ENCODE assay signal across 8 mouse cellular contexts in genomic region chr13:92636910-92637275, GRCm38 (mm10). TPM values are rescaled to one million over a fixed set of nuclear protein-coding genes. Genes with fewer than 3 reads are reported as not detected.
DNase-seq lines count a peak whose midpoint lies in the region; ATAC-seq lines count a peak whose summit lies in the region.

No protein-coding gene starts in this region.

- H3K4me2 ChIP-seq in heart, embryonic 13.5 days = peak overlapping the region; percentile 59
- peak overlapping the region; percentile 47 for H3K4me2 ChIP-seq in kidney, embryonic 15.5 days
- peak overlapping the region; percentile 31; the same call in 1 of the 2 replicates for H3K4me2 ChIP-seq in lung, embryonic 15.5 days
- H3K4me2 ChIP-seq in neural tube, embryonic 14.5 days (ENCODE audit: low read depth, low read length) = peak overlapping the region; percentile 24; the same call in 1 of the 2 replicates

- no peaks in the 10 kb centered on the region for H3K9me3 ChIP-seq in embryonic facial prominence, embryonic 10.5 days
- no peaks in the 10 kb centered on the region for H3K9me3 ChIP-seq in heart, embryonic 13.5 days
- no peaks in the 10 kb centered on the region for H3K9me3 ChIP-seq in kidney, embryonic 15.5 days (replicated peaks)
- H3K9me3 ChIP-seq in lung, embryonic 15.5 days = no peaks in the 10 kb centered on the region
- no peaks in the 10 kb centered on the region for H3K9me3 ChIP-seq in neural tube, embryonic 14.5 days (ENCODE audit: control insufficient read depth, low read length)

- no peaks in the 10 kb centered on the region for H3K36me3 ChIP-seq in embryonic facial prominence, embryonic 10.5 days (replicated peaks)
- H3K36me3 ChIP-seq in heart, embryonic 13.5 days = no peaks in the 10 kb centered on the region
- no peaks in the 10 kb centered on the region for H3K36me3 ChIP-seq in kidney, embryonic 15.5 days
- no peaks in the 10 kb centered on the region for H3K36me3 ChIP-seq in lung, embryonic 15.5 days
- no peaks in the 10 kb centered on the region for H3K36me3 ChIP-seq in neural tube, embryonic 14.5 days (ENCODE audit: control insufficient read depth, insufficient read depth, low read length)

- ATAC-seq in heart, embryonic 13.5 days (ENCODE audit: extremely low read depth, insufficient number of reproducible peaks, low FRiP score, low TSS enrichment) = no peak
- ATAC-seq in kidney, embryonic 15.5 days (replicated peaks; ENCODE audit: low FRiP score) = peak; percentile 91
- ATAC-seq in lung, embryonic 15.5 days (ENCODE audit: borderline replicate concordance, extremely low read depth, low FRiP score, low TSS enrichment) = peak; percentile 67; the same call in 1 of the 2 replicates
- ATAC-seq in neural tube, embryonic 14.5 days (ENCODE audit: low read depth) = peak; percentile 82

- WGBS in embryonic facial prominence, embryonic 10.5 days = 3% methylated on average over 7 of the region's 7 CpGs
- WGBS in heart, embryonic 13.5 days = 5% methylated on average over 7 of the region's 7 CpGs
- WGBS in kidney, embryonic 15.5 days = 2% methylated on average over 7 of the region's 7 CpGs
- WGBS in lung, embryonic 15.5 days = 4% methylated on average over 7 of the region's 7 CpGs
- under 1% methylated on average over 7 of the region's 7 CpGs for WGBS in neural tube, embryonic 14.5 days

- peak; percentile 78 for DNase-seq in ovary, adult 18-20 months (ENCODE audit: low spot score)
- no peak for DNase-seq in ovary, postnatal 10 days (ENCODE audit: low spot score)
- DNase-seq in embryonic facial prominence, embryonic 10.5 days (ENCODE audit: low spot score) = peak; percentile 83
- DNase-seq in thymus, postnatal 14 days = peak; percentile 80

- H3K4me1 ChIP-seq in embryonic facial prominence, embryonic 10.5 days = peaks cover 76% of the 10 kb centered on the region
- peaks cover 34% of the 10 kb centered on the region for H3K4me1 ChIP-seq in heart, embryonic 13.5 days
- H3K4me1 ChIP-seq in kidney, embryonic 15.5 days = peaks cover 75% of the 10 kb centered on the region
- peaks cover 66% of the 10 kb centered on the region for H3K4me1 ChIP-seq in lung, embryonic 15.5 days
- H3K4me1 ChIP-seq in neural tube, embryonic 14.5 days (ENCODE audit: control insufficient read depth, insufficient read depth, low read length) = peaks cover 16% of the 10 kb centered on the region; the same call in 1 of the 2 replicates

- H3K27me3 ChIP-seq in embryonic facial prominence, embryonic 10.5 days (replicated peaks; ENCODE audit: low read depth, poor library complexity, severe bottlenecking) = no peaks in the 10 kb centered on the region
- no peaks in the 10 kb centered on the region for H3K27me3 ChIP-seq in heart, embryonic 13.5 days (replicated peaks)
- H3K27me3 ChIP-seq in kidney, embryonic 15.5 days = no peaks in the 10 kb centered on the region
- no peaks in the 10 kb centered on the region for H3K27me3 ChIP-seq in lung, embryonic 15.5 days
- no peaks in the 10 kb centered on the region for H3K27me3 ChIP-seq in neural tube, embryonic 14.5 days (ENCODE audit: control insufficient read depth, insufficient read depth, low read length)

- peak overlapping the region; percentile 70 for H3K9ac ChIP-seq in heart, embryonic 13.5 days
- peak overlapping the region; percentile 21; the same call in 1 of the 2 replicates for H3K9ac ChIP-seq in kidney, embryonic 15.5 days
- H3K9ac ChIP-seq in lung, embryonic 15.5 days = no peak overlapping the region
- no peak overlapping the region for H3K9ac ChIP-seq in neural tube, embryonic 14.5 days (replicated peaks; ENCODE audit: low read depth, low read length)

- peak overlapping the region; percentile 16; the same call in 1 of the 2 replicates for H3K4me3 ChIP-seq in embryonic facial prominence, embryonic 10.5 days
- peak overlapping the region; percentile 20 for H3K4me3 ChIP-seq in heart, embryonic 13.5 days
- H3K4me3 ChIP-seq in kidney, embryonic 15.5 days (replicated peaks) = no peak overlapping the region
- no peak overlapping the region for H3K4me3 ChIP-seq in lung, embryonic 15.5 days
- H3K4me3 ChIP-seq in neural tube, embryonic 14.5 days (ENCODE audit: low read depth, low read length) = no peak overlapping the region

- peak overlapping the region; percentile 90 for H3K27ac ChIP-seq in embryonic facial prominence, embryonic 10.5 days (replicated peaks)
- H3K27ac ChIP-seq in heart, embryonic 13.5 days (replicated peaks) = peak overlapping the region; percentile 44; the same call in 1 of the 2 replicates
- peak overlapping the region; percentile 86 for H3K27ac ChIP-seq in kidney, embryonic 15.5 days
- peak overlapping the region; percentile 30 for H3K27ac ChIP-seq in lung, embryonic 15.5 days
- H3K27ac ChIP-seq in neural tube, embryonic 14.5 days (ENCODE audit: low read depth, low read length) = no peak overlapping the region

RNA-seq across cellular contexts. Expression of gene Serinc5, which starts 26.0 kb away (rescaled TPM):
- polyA plus RNA-seq in embryonic facial prominence, embryonic 10.5 days (2016; fragmentation: Nextera tagmentation; extraction: Ambion mirVana) = 11.6 TPM in 2 replicates
- 9.4 and 10.4 TPM in 2 replicates for polyA plus RNA-seq in heart, embryonic 13.5 days (2015; fragmentation: Nextera tagmentation; extraction: Ambion mirVana)
- polyA plus RNA-seq in kidney, embryonic 15.5 days (2015; fragmentation: Nextera tagmentation; extraction: Ambion mirVana) = 16.5 and 16.8 TPM in 2 replicates
- 23.4 and 26.0 TPM in 2 replicates for polyA plus RNA-seq in lung, embryonic 15.5 days (2015; fragmentation: Nextera tagmentation; extraction: Ambion mirVana)
- polyA plus RNA-seq in neural tube, embryonic 14.5 days (2014; fragmentation: Nextera tagmentation; extraction: Ambion mirVana) = 16.7 and 27.0 TPM in 2 replicates

Comparison
In these comparisons a context has a peak if more than half of its experiments do, and no peak if none do; other contexts are left out.
1. H3K4me3 ChIP-seq: peak in embryonic facial prominence, embryonic 10.5 days (single experiment) and heart, embryonic 13.5 days (single experiment); none in kidney, embryonic 15.5 days (single experiment), lung, embryonic 15.5 days (single experiment) and neural tube, embryonic 14.5 days (single experiment).
2. H3K9ac ChIP-seq: peak in heart, embryonic 13.5 days (single experiment) and kidney, embryonic 15.5 days (single experiment); none in lung, embryonic 15.5 days (single experiment) and neural tube, embryonic 14.5 days (single experiment).
3. Peak in every context shown above with its lines, with median percentiles within 50 percentile points of each other: H3K4me2 ChIP-seq.